Mouse (Mus musculus) stomach, adult 2 months (tissue): ENCODE data around the gene Gm3045. TPM values are rescaled to one million over a fixed set of nuclear protein-coding genes. Genes with fewer than 3 reads are reported as not detected.

Source experiments
- polyA plus RNA-seq: library from polyadenylated mRNA; depleted of rRNA; stranded (reverse); fragments of >200 nt; gene quantifications from 2 replicates; pipeline ENCODE4 v1.2.3, GENCODE M21; 2012; rRNA removed

Gm3045 gene
- polyA plus RNA-seq: not detected in 2 replicates

GRCm38 (mm10) chr13:56426365-56426764 is at the start of gene Gm3045:
Gene Gm3045 (plus strand): TSS chr13:56426594.

GRCm38 (mm10) chr13:56438211-56439075 is 12.0 kb downstream of the Gm3045 start, which contains the start of gene Slc25a48:
Gene Slc25a48 (plus strand): TSS chr13:56438355.

GRCm38 (mm10) chr13:56482146-56482545 is 55.8 kb downstream of the Gm3045 start, which contains the start of gene Il9:
Gene Il9 (minus strand): TSS chr13:56482246.

Other genes with a start within 250 kb of the Gm3045 start
- 1.3 and 1.9 TPM in 2 replicates for gene Tifab, start 247.7 kb upstream of the Gm3045 start, polyA plus RNA-seq
- not detected in 2 replicates for gene Neurog1, start 174.4 kb upstream of the Gm3045 start, polyA plus RNA-seq
- gene Cxcl14, start 130.0 kb upstream of the Gm3045 start, polyA plus RNA-seq: 12.6 and 31.1 TPM in 2 replicates
- gene Slc25a48, start 11.8 kb downstream of the Gm3045 start, polyA plus RNA-seq: 0.12 and 0.28 TPM in 2 replicates
- gene Il9, start 55.7 kb downstream of the Gm3045 start, polyA plus RNA-seq: not detected in 2 replicates
- 0.14 and 0.24 TPM in 2 replicates for gene Fbxl21, start 95.9 kb downstream of the Gm3045 start, polyA plus RNA-seq
- not detected in 2 replicates for gene Lect2, start 121.9 kb downstream of the Gm3045 start, polyA plus RNA-seq
- 84.4 and 134 TPM in 2 replicates for gene Tgfbi, start 182.9 kb downstream of the Gm3045 start, polyA plus RNA-seq